Mouse (Mus musculus) liver, postnatal 0 days (tissue): ENCODE data around the gene Glyctk.

Source experiments
- CTCF ChIP-seq: sonication (generic); IDR thresholded peaks from 2 replicates; pipeline ENCODE4 v1.5.1; 2016; ENCODE audit warnings: antibody characterized with exemption, low read depth
- EP300 ChIP-seq: IDR thresholded peaks from 2 replicates; pipeline ENCODE4 v1.6.1; 2016; ENCODE audit warnings: antibody characterized with exemption, low read depth, mild to moderate bottlenecking

GRCm38 (mm10) chr9:106137671-106138216 lies 20.2 kb downstream of the Glyctk start:
- TF ChIP-seq EP300 (no peak), CTCF (no peak)
